Mouse (Mus musculus): ENCODE results near the gene Tia1. TPM values are rescaled to one million over a fixed set of nuclear protein-coding genes. Genes with fewer than 3 reads are reported as not detected.

Tia1 gene
- polyA plus RNA-seq, 1 experiment from 2014 or later: 299 TPM

GRCm38 (mm10) chr6:86476931-86477330 lies 72.9 kb downstream of the Tia1 start:
- Histone ChIP-seq H3K27me3 (replicated peaks; ENCODE audit: control insufficient read depth, insufficient read depth, low read length) (no peaks in the 10 kb centered on the region), H3K4me1 (ENCODE audit: control insufficient read depth, insufficient read depth, low read length) (peaks cover 9% of the 10 kb centered on the region)

GRCm38 (mm10) chr6:86479311-86479710 lies 75.3 kb downstream of the Tia1 start:
- Histone ChIP-seq H3K4me3 (ENCODE audit: low read depth, low read length) (no peak overlapping the region), H3K36me3 (ENCODE audit: control insufficient read depth, insufficient read depth, low read length) (no peaks in the 10 kb centered on the region), H3K9me3 (replicated peaks; ENCODE audit: control insufficient read depth, low read length) (no peaks in the 10 kb centered on the region), H3K4me1 (ENCODE audit: control insufficient read depth, insufficient read depth, low read length) (no peaks in the 10 kb centered on the region), H3K4me2 (ENCODE audit: low read length) (no peak overlapping the region), H3K27ac (ENCODE audit: low read depth, low read length) (no peak overlapping the region), H3K9ac (ENCODE audit: low read length) (no peak overlapping the region), H3K27me3 (replicated peaks; ENCODE audit: control insufficient read depth, insufficient read depth, low read length) (no peaks in the 10 kb centered on the region)
- WGBS: 67% methylated on average over 3 of the region's 3 CpGs
- ATAC-seq (no peak), DNase-seq (ENCODE audit: low spot score) (no peak)

More at GRCm38 (mm10) chr6:86476931-86477330, 72.9 kb downstream of the Tia1 start:
- no peak for ATAC-seq
- no peak for DNase-seq (ENCODE audit: low spot score)
- Histone ChIP-seq H3K4me2 (ENCODE audit: low read length) (no peak overlapping the region), H3K9me3 (replicated peaks; ENCODE audit: control insufficient read depth, low read length) (no peaks in the 10 kb centered on the region), H3K27ac (ENCODE audit: low read depth, low read length) (no peak overlapping the region), H3K4me3 (ENCODE audit: low read depth, low read length) (no peak overlapping the region), H3K36me3 (ENCODE audit: control insufficient read depth, insufficient read depth, low read length) (no peaks in the 10 kb centered on the region), H3K9ac (ENCODE audit: low read length) (no peak overlapping the region)
- WGBS: 83% methylated on average over 5 of the region's 5 CpGs

GRCm38 (mm10) chr6:86479816-86480188 lies 75.8 kb downstream of the Tia1 start:
- H3K27me3 ChIP-seq (replicated peaks; ENCODE audit: control insufficient read depth, insufficient read depth, low read length): no peaks in the 10 kb centered on the region
- no peak overlapping the region for H3K4me3 ChIP-seq (ENCODE audit: low read depth, low read length)
- DNase-seq (ENCODE audit: low spot score): no peak
- no peak overlapping the region for H3K9ac ChIP-seq (ENCODE audit: low read length)
- ATAC-seq: no peak
- no peaks in the 10 kb centered on the region for H3K9me3 ChIP-seq (replicated peaks; ENCODE audit: control insufficient read depth, low read length)
- H3K36me3 ChIP-seq (ENCODE audit: control insufficient read depth, insufficient read depth, low read length): no peaks in the 10 kb centered on the region
- no peak overlapping the region for H3K27ac ChIP-seq (ENCODE audit: low read depth, low read length)
- H3K4me1 ChIP-seq (ENCODE audit: control insufficient read depth, insufficient read depth, low read length): no peaks in the 10 kb centered on the region
- no peak overlapping the region for H3K4me2 ChIP-seq (ENCODE audit: low read length)

- no peaks in the 10 kb centered on the region for H3K36me3 ChIP-seq (ENCODE audit: control insufficient read depth, insufficient read depth, low read length)
- H3K9me3 ChIP-seq (replicated peaks; ENCODE audit: control insufficient read depth, low read length): no peaks in the 10 kb centered on the region
- no peak overlapping the region for H3K9ac ChIP-seq (ENCODE audit: low read length)
- H3K4me3 ChIP-seq (ENCODE audit: low read depth, low read length): no peak overlapping the region
- DNase-seq (ENCODE audit: low spot score) (no peak), ATAC-seq (no peak)
- 46% methylated on average over 9 of the region's 9 CpGs for WGBS
- H3K4me2 ChIP-seq (ENCODE audit: low read length): no peak overlapping the region
- H3K4me1 ChIP-seq (ENCODE audit: control insufficient read depth, insufficient read depth, low read length): no peaks in the 10 kb centered on the region
- no peaks in the 10 kb centered on the region for H3K27me3 ChIP-seq (replicated peaks; ENCODE audit: control insufficient read depth, insufficient read depth, low read length)
- H3K27ac ChIP-seq (ENCODE audit: low read depth, low read length): no peak overlapping the region
Observed at GRCm38 (mm10) chr6:86480189-86480831, 76.3 kb downstream of the Tia1 start.

- WGBS: 93% methylated on average over 5 of the region's 5 CpGs
- H3K4me2 ChIP-seq (ENCODE audit: low read length): no peak overlapping the region
- H3K4me3 ChIP-seq (ENCODE audit: low read depth, low read length): no peak overlapping the region
- no peaks in the 10 kb centered on the region for H3K9me3 ChIP-seq (replicated peaks; ENCODE audit: control insufficient read depth, low read length)
- H3K9ac ChIP-seq (ENCODE audit: low read length): no peak overlapping the region
- H3K27me3 ChIP-seq (replicated peaks; ENCODE audit: control insufficient read depth, insufficient read depth, low read length): no peaks in the 10 kb centered on the region
- H3K27ac ChIP-seq (ENCODE audit: low read depth, low read length): no peak overlapping the region
- no peaks in the 10 kb centered on the region for H3K36me3 ChIP-seq (ENCODE audit: control insufficient read depth, insufficient read depth, low read length)
- ATAC-seq (no peak), DNase-seq (ENCODE audit: low spot score) (no peak)
- H3K4me1 ChIP-seq (ENCODE audit: control insufficient read depth, insufficient read depth, low read length): no peaks in the 10 kb centered on the region
Observed at GRCm38 (mm10) chr6:86481871-86482270, 77.9 kb downstream of the Tia1 start.

Other genes with a start within 250 kb of the Tia1 start
- 7.5 and 12.0 TPM in 2 replicates for gene Tgfa, start 209.0 kb upstream of the Tia1 start, polyA plus RNA-seq (2014; fragmentation: Nextera tagmentation; extraction: Ambion mirVana)
- 129 and 130 TPM in 2 replicates for gene Fam136a, start 38.6 kb upstream of the Tia1 start, polyA plus RNA-seq (2014; fragmentation: Nextera tagmentation; extraction: Ambion mirVana)
- 554 and 764 TPM in 2 replicates for gene Snrpg, start 32.9 kb upstream of the Tia1 start, polyA plus RNA-seq (2014; fragmentation: Nextera tagmentation; extraction: Ambion mirVana)
- gene Pcyox1, start 7.1 kb upstream of the Tia1 start, polyA plus RNA-seq (2014; fragmentation: Nextera tagmentation; extraction: Ambion mirVana): 81.3 and 90.2 TPM in 2 replicates
- gene Gm44790, start 22.4 kb downstream of the Tia1 start, polyA plus RNA-seq (2014; fragmentation: Nextera tagmentation; extraction: Ambion mirVana): 1.9 TPM in 1 of 2 replicates, not detected in the other
- gene C87436, start 34.2 kb downstream of the Tia1 start, polyA plus RNA-seq (2014; fragmentation: Nextera tagmentation; extraction: Ambion mirVana): 33.6 and 35.2 TPM in 2 replicates
- 176 and 206 TPM in 2 replicates for gene Pcbp1, start 122.1 kb downstream of the Tia1 start, polyA plus RNA-seq (2014; fragmentation: Nextera tagmentation; extraction: Ambion mirVana)
- 0.59 and 1.0 TPM in 2 replicates for gene Asprv1, start 223.9 kb downstream of the Tia1 start, polyA plus RNA-seq (2014; fragmentation: Nextera tagmentation; extraction: Ambion mirVana)